Mouse (Mus musculus) liver, embryonic 13.5 days (tissue): ENCODE data around the gene Dnajc5g. TPM values are rescaled to one million over a fixed set of nuclear protein-coding genes. Genes with fewer than 3 reads are reported as not detected.

Source experiments
- ATAC-seq: fragments of 200-750 bp; cut with Nextera tagmentation; 2 replicates; pipeline ENCODE4 v1.8.0; 2017; ENCODE audit warnings: low read depth, mild to moderate bottlenecking, moderate number of reproducible peaks, moderate library complexity
- DNase-seq: peaks from one replicate; pipeline ENCODE4 v3.0.0; 2022
- H3K27ac ChIP-seq: fragments of 300-500 bp; sonication (generic); 2 replicates; pipeline ENCODE4 v1.5.1; 2015; ENCODE audit warnings: moderate library complexity, mild to moderate bottlenecking, inconsistent platforms
- H3K27me3 ChIP-seq: fragments of 300-500 bp; sonication (generic); 2 replicates; pipeline ENCODE4 v1.6.1; 2015; ENCODE audit warnings: mild to moderate bottlenecking, inconsistent platforms
- H3K36me3 ChIP-seq: fragments of 300-500 bp; sonication (generic); 2 replicates; pipeline ENCODE4 v1.6.1; 2015; ENCODE audit warnings: mild to moderate bottlenecking, inconsistent platforms
- H3K4me1 ChIP-seq: fragments of 300-500 bp; sonication (generic); replicated peaks from 2 replicates; pipeline ENCODE4 v1.6.1; 2015; ENCODE audit warnings: inconsistent platforms
- H3K4me2 ChIP-seq: fragments of 300-500 bp; sonication (generic); 2 replicates; pipeline ENCODE4 v1.6.1; 2015; ENCODE audit warnings: inconsistent platforms, mild to moderate bottlenecking, moderate library complexity
- H3K4me3 ChIP-seq: fragments of 300-500 bp; sonication (generic); replicated peaks from 2 replicates; pipeline ENCODE4 v1.5.1; 2015; ENCODE audit warnings: mild to moderate bottlenecking, inconsistent platforms
- H3K9ac ChIP-seq: fragments of 300-500 bp; sonication (generic); 2 replicates; pipeline ENCODE4 v1.6.1; 2015; ENCODE audit warnings: mild to moderate bottlenecking, inconsistent platforms
- H3K9me3 ChIP-seq: fragments of 300-500 bp; sonication (generic); replicated peaks from 2 replicates; pipeline ENCODE4 v1.6.1; 2016; ENCODE audit warnings: inconsistent platforms
- WGBS: fragments of 180-500 bp; shearing (Covaris S2); methylation state at CpG from one replicate; pipeline ENCODE4 v1.1.7; 2015; ENCODE audit not compliant: insufficient replicate concordance; 5-methylcytosine and 5-hydroxymethylcytosine counted together
- polyA plus RNA-seq: library from polyadenylated mRNA; unstranded; fragments of >200 nt; fragmentation: Nextera tagmentation; extraction: Ambion mirVana; gene quantifications from 2 replicates; pipeline ENCODE4 v1.2.1, GENCODE M21; 2015

Dnajc5g gene
- polyA plus RNA-seq: not detected in 2 replicates

DNA sequence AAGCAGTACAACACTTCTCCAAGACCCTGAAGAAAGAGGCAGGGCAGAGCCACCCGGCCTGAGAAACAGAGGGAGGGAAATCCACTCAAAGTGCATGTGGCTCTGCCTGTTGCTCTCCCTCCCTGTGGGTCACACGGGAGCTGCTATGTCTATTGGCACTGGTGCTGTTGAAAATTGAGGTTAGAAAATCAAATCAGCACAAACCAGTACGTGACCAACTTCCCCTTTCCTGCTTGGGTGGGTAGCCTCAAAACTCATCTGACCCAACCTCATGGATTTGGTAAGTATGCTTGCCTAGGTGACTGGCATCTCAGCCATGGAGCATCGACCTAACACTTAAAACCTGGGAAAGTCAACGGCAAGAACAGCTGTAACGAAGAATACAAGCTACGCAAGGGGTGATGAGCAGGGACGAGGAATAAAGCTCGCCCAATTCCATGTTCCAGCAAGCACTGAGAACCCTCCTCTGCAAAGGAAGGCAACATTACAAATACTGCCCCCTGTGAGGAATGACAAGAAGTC lies at the start of gene Dnajc5g:
Gene Dnajc5g (plus strand): TSS at position 472 of the 522 bp plus-strand sequence.
- no peak within 1 kb of the TSS for H3K27ac ChIP-seq
- H3K27me3 ChIP-seq: peaks cover 21% of the 10 kb centered on the region
- H3K4me2 ChIP-seq: no peak within 1 kb of the TSS
- no peak within 1 kb of the TSS for H3K4me3 ChIP-seq
- no peaks in the 10 kb centered on the region for H3K9me3 ChIP-seq
- no peak within 1 kb of the TSS for H3K9ac ChIP-seq
- H3K4me1 ChIP-seq: no peaks in the 10 kb centered on the region
- DNase-seq: no peak
- no peak for ATAC-seq
- H3K36me3 ChIP-seq: no peaks in the 10 kb centered on the region
- WGBS: 52% methylated on average over 9 of the region's 9 CpGs

DNA sequence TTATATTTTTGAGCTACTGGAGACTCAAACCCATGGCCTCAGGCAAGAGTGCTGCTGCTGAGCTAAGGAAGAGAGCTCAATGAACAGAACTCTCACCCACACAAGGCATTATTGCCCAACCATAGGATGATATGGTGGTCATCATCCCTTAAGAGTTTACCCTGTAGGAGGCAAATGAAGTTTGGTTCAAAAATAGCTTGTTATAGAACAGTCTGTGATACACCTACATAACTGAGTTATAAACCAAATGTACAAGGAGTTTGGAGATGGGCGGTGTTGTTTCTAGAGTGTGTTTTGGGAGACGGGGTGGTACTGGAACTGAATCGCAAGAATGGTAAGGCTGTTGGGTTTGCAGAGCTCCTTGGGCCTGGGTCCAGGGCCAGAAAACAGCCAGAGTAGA lies 36.3 kb upstream of the Dnajc5g start:
- ATAC-seq: no peak
- WGBS: 79% methylated on average over 3 of the region's 3 CpGs
- Histone ChIP-seq H3K4me2 (no peak overlapping the region), H3K36me3 (peaks cover 98% of the 10 kb centered on the region), H3K9me3 (no peaks in the 10 kb centered on the region), H3K27ac (no peak overlapping the region), H3K9ac (no peak overlapping the region), H3K4me1 (no peaks in the 10 kb centered on the region), H3K27me3 (no peaks in the 10 kb centered on the region), H3K4me3 (no peak overlapping the region)
- no peak for DNase-seq

- no peak overlapping the region for H3K4me3 ChIP-seq
- H3K4me1 ChIP-seq: no peaks in the 10 kb centered on the region
- 76% methylated on average over 2 of the region's 2 CpGs for WGBS
- no peak overlapping the region for H3K27ac ChIP-seq
- H3K9ac ChIP-seq: no peak overlapping the region
- DNase-seq: no peak
- ATAC-seq: no peak
- no peak overlapping the region for H3K4me2 ChIP-seq
- H3K9me3 ChIP-seq: no peaks in the 10 kb centered on the region
- peaks cover 100% of the 10 kb centered on the region for H3K36me3 ChIP-seq
- H3K27me3 ChIP-seq: no peaks in the 10 kb centered on the region
Measured at GRCm38 (mm10) chr5:31071059-31071458, 35.0 kb upstream of the Dnajc5g start.

DNA sequence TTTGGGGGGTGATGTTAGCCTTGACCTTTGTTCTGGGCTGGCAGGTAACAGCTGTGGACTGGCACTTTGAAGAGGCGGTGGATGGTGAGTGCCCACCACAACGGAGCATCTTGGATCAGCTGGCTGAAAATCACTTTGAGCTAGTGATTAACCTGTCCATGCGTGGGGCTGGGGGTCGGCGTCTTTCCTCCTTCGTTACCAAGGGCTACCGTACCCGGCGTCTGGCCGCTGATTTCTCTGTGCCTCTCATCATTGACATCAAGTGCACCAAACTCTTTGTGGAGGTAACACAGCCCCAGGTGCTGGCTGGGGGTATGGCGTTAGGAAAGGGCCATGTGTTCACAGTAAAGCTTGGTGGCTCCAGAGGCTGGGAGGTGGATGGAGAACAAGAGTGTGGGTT lies 34.3 kb upstream of the Dnajc5g start:
- no peaks in the 10 kb centered on the region for H3K4me1 ChIP-seq
- no peak for DNase-seq
- H3K36me3 ChIP-seq: peaks cover 100% of the 10 kb centered on the region
- no peaks in the 10 kb centered on the region for H3K27me3 ChIP-seq
- no peak overlapping the region for H3K4me2 ChIP-seq
- no peak overlapping the region for H3K4me3 ChIP-seq
- no peak overlapping the region for H3K27ac ChIP-seq
- no peak overlapping the region for H3K9ac ChIP-seq
- ATAC-seq: no peak
- 86% methylated on average over 11 of the region's 11 CpGs for WGBS
- H3K9me3 ChIP-seq: no peaks in the 10 kb centered on the region

- no peak overlapping the region for H3K9ac ChIP-seq
- DNase-seq (no peak), ATAC-seq (no peak)
- no peak overlapping the region for H3K27ac ChIP-seq
- H3K4me2 ChIP-seq: no peak overlapping the region
- H3K36me3 ChIP-seq: peaks cover 100% of the 10 kb centered on the region
- 85% methylated on average over 12 of the region's 12 CpGs for WGBS
- no peaks in the 10 kb centered on the region for H3K27me3 ChIP-seq
- no peaks in the 10 kb centered on the region for H3K9me3 ChIP-seq
- no peaks in the 10 kb centered on the region for H3K4me1 ChIP-seq
- H3K4me3 ChIP-seq: no peak overlapping the region
Measured at GRCm38 (mm10) chr5:31073176-31073575, 32.9 kb upstream of the Dnajc5g start.

- ATAC-seq (no peak), DNase-seq (no peak)
- Histone ChIP-seq H3K27ac (no peak overlapping the region), H3K9me3 (no peaks in the 10 kb centered on the region), H3K36me3 (peaks cover 79% of the 10 kb centered on the region), H3K4me3 (no peak overlapping the region), H3K4me2 (no peak overlapping the region), H3K9ac (no peak overlapping the region), H3K4me1 (no peaks in the 10 kb centered on the region), H3K27me3 (no peaks in the 10 kb centered on the region)
- 81% methylated on average over 13 of the region's 13 CpGs for WGBS
Measured at GRCm38 (mm10) chr5:31076346-31076745, 29.7 kb upstream of the Dnajc5g start.

GRCm38 (mm10) chr5:31080059-31080794 lies 25.9 kb upstream of the Dnajc5g start:
- Histone ChIP-seq H3K9me3 (no peaks in the 10 kb centered on the region), H3K27me3 (peaks cover 5% of the 10 kb centered on the region; the same call in 1 of the 2 replicates), H3K27ac (no peak overlapping the region), H3K4me3 (no peak overlapping the region), H3K9ac (no peak overlapping the region), H3K4me1 (peaks cover 12% of the 10 kb centered on the region), H3K36me3 (peaks cover 41% of the 10 kb centered on the region), H3K4me2 (no peak overlapping the region)
- ATAC-seq (no peak), DNase-seq (no peak)
- 73% methylated on average over 13 of the region's 13 CpGs for WGBS

DNA sequence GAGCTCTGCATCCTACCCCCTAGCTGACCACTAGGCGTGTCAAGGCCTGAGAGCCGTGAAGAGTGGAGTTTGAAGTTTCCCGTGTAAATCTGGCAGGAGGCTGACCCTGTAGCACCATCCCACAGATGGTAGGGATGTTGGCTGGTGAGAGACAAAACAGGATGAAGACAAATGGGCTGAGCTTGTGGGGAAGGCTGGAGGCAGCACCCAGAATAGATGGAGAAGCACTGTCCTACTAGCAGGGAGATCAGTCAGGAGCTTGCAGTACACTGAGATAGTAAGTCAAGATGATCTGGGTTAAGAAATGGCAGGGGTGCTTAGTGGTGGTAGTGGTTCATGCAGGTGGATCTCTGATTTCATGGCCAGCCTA lies 25.3 kb upstream of the Dnajc5g start:
- no peak overlapping the region for H3K27ac ChIP-seq
- no peaks in the 10 kb centered on the region for H3K9me3 ChIP-seq
- ATAC-seq: no peak
- no peak for DNase-seq
- H3K4me1 ChIP-seq: peaks cover 12% of the 10 kb centered on the region
- no peak overlapping the region for H3K4me2 ChIP-seq
- peaks cover 10% of the 10 kb centered on the region for H3K27me3 ChIP-seq
- peaks cover 35% of the 10 kb centered on the region for H3K36me3 ChIP-seq
- no peak overlapping the region for H3K4me3 ChIP-seq
- 56% methylated on average over 3 of the region's 3 CpGs for WGBS
- H3K9ac ChIP-seq: no peak overlapping the region

- H3K27me3 ChIP-seq: peaks cover 15% of the 10 kb centered on the region
- DNase-seq: no peak
Measured at GRCm38 (mm10) chr5:31081386-31081785, 24.7 kb upstream of the Dnajc5g start.

GRCm38 (mm10) chr5:31082355-31082754 lies 23.7 kb upstream of the Dnajc5g start:
- H3K9me3 ChIP-seq: no peaks in the 10 kb centered on the region
- DNase-seq (no peak), ATAC-seq (0 out of 2 replicates have a peak, but pooled peaks have one; percentile 39)
- peaks cover 12% of the 10 kb centered on the region for H3K4me1 ChIP-seq
- H3K9ac ChIP-seq: no peak overlapping the region
- 17% methylated on average over 5 of the region's 5 CpGs for WGBS
- H3K4me2 ChIP-seq: no peak overlapping the region
- H3K27ac ChIP-seq: no peak overlapping the region
- H3K36me3 ChIP-seq: peaks cover 19% of the 10 kb centered on the region
- peaks cover 23% of the 10 kb centered on the region for H3K27me3 ChIP-seq
- no peak overlapping the region for H3K4me3 ChIP-seq

More at GRCm38 (mm10) chr5:31081386-31081785, 24.7 kb upstream of the Dnajc5g start:
- Histone ChIP-seq H3K9me3 (no peaks in the 10 kb centered on the region), H3K9ac (no peak overlapping the region), H3K4me1 (peaks cover 12% of the 10 kb centered on the region), H3K4me3 (no peak overlapping the region), H3K27ac (no peak overlapping the region), H3K36me3 (peaks cover 29% of the 10 kb centered on the region), H3K4me2 (no peak overlapping the region)
- WGBS: 57% methylated on average over 3 of the region's 3 CpGs
- no peak for ATAC-seq

DNA sequence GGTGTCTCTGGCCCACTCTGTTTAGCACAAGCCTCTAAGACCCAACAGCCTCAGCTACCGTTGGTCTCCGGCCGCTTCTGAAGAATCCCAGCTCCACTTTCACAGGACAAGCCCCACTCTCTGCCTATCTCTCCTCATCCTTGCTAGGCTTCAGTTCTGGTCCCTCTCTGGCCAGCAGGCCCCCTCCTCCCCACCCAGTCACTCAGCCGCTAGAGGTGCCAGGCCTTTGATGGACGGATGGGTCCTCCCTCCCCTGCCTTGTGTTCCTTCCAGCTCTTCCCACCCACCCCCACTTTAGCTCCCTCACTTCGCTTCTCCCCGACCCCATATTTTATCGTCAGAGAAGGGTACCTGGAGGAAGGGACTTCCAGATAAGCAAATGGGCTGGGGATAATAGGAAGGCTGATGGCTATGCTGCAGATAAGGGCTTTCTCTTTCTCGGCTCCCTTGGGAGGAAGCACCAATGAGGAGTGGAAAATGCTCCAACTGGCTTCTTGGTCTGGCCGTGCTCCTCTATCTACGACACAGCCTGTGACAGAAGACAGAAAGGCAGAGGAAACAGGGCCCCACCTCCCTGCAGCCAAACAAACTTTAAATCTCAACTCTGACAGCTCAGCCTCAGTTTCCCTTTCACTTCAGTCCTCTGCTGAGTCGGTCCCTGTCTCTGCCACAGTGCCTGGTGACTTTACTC lies 23.0 kb upstream of the Dnajc5g start:
- no peak overlapping the region for H3K9ac ChIP-seq
- H3K36me3 ChIP-seq: peaks cover 12% of the 10 kb centered on the region
- H3K4me3 ChIP-seq: 0 out of 2 replicates have a peak overlapping the region, but pooled peaks have one; percentile 2
- H3K27me3 ChIP-seq: peaks cover 28% of the 10 kb centered on the region
- DNase-seq (no peak), ATAC-seq (no peak)
- H3K4me2 ChIP-seq: peak overlapping the region; percentile 37
- H3K9me3 ChIP-seq: no peaks in the 10 kb centered on the region
- H3K27ac ChIP-seq: no peak overlapping the region
- WGBS: 11% methylated on average over 12 of the region's 12 CpGs
- H3K4me1 ChIP-seq: peaks cover 12% of the 10 kb centered on the region
